Mouse (Mus musculus) midbrain, embryonic 13.5 days (tissue): ENCODE measurements around the gene Myo16. TPM values are rescaled to one million over a fixed set of nuclear protein-coding genes. Genes with fewer than 3 reads are reported as not detected.

Experiments
- ATAC-seq: fragments of 200-750 bp; cut with Nextera tagmentation; 2 replicates; pipeline ENCODE4 v1.8.0; 2017; ENCODE audit warnings: mild to moderate bottlenecking, moderate TSS enrichment, moderate library complexity
- H3K27ac ChIP-seq: fragments of 300-500 bp; sonication (generic); 2 replicates; pipeline ENCODE4 v1.5.1; 2015; ENCODE audit warnings: inconsistent platforms, mild to moderate bottlenecking, moderate library complexity
- H3K27me3 ChIP-seq: fragments of 300-500 bp; sonication (generic); 2 replicates; pipeline ENCODE4 v1.6.1; 2015; ENCODE audit warnings: mild to moderate bottlenecking, inconsistent platforms
- H3K36me3 ChIP-seq: fragments of 300-500 bp; sonication (generic); 2 replicates; pipeline ENCODE4 v1.6.1; 2015; ENCODE audit warnings: mild to moderate bottlenecking, inconsistent platforms
- H3K4me1 ChIP-seq: fragments of 300-500 bp; sonication (generic); replicated peaks from 2 replicates; pipeline ENCODE4 v1.6.1; 2015; ENCODE audit warnings: inconsistent platforms
- H3K4me2 ChIP-seq: fragments of 300-500 bp; sonication (generic); replicated peaks from 2 replicates; pipeline ENCODE4 v1.6.1; 2015; ENCODE audit warnings: moderate library complexity, mild to moderate bottlenecking, inconsistent platforms
- H3K4me3 ChIP-seq: fragments of 300-500 bp; sonication (generic); replicated peaks from 2 replicates; pipeline ENCODE4 v1.5.1; 2015; ENCODE audit warnings: mild to moderate bottlenecking, inconsistent platforms
- H3K9ac ChIP-seq: fragments of 300-500 bp; sonication (generic); replicated peaks from 2 replicates; pipeline ENCODE4 v1.6.1; 2015; ENCODE audit warnings: mild to moderate bottlenecking, inconsistent platforms
- H3K9me3 ChIP-seq: fragments of 300-500 bp; sonication (generic); 2 replicates; pipeline ENCODE4 v1.6.1; 2016; ENCODE audit warnings: mild to moderate bottlenecking, inconsistent platforms
- WGBS: fragments of 180-500 bp; shearing (Covaris S2); methylation state at CpG from one replicate; pipeline ENCODE4 v1.1.7; 2015; 5-methylcytosine and 5-hydroxymethylcytosine counted together
- polyA plus RNA-seq: library from polyadenylated mRNA; unstranded; fragments of >200 nt; fragmentation: Nextera tagmentation; extraction: Ambion mirVana; gene quantifications from 2 replicates; pipeline ENCODE4 v1.2.1, GENCODE M21; 2015

Myo16 gene
- polyA plus RNA-seq, 1 experiment from 2014 or later = 5.2 TPM

DNA sequence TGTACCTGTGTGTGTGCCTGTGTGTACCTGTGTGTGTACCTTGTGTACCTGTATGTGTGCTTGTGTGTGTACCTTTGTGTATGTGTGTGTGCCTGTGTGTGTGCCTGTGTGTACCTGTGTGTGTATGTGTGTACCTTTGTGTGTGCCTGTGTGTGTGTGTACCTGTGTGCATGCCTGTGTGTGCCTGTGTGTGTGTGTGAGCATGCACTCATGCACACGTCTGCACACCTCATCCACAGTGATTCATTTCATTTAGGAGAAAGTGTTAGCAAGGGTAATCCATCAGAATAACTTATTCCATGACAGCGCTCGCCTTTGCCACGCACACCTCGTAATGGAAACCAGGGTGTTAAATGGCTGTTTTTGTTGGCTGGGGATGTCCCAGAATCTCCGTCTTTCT is 36.9 kb downstream of the Myo16 start:
- no peaks in the 10 kb centered on the region for H3K9me3 ChIP-seq
- 86% methylated on average over 6 of the region's 6 CpGs for WGBS
- no peak for ATAC-seq

DNA sequence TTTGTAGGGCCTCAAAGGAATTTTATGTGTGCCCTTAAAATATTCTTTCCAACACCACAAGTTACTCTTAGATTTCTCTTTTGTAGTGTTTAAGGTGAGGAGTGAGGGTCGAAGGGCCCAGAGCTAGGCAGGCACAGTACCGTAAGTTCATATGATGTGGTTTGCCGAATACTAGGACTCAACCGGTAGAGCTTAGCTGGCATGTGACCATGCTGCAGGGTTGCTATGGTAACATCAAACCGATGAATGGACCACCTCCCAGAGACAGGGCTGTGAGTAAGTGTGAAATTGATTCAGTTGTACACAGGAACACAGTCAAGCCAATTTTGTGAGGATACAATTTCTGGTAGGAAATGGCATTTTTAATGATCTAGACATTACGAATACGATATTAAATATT is 44.5 kb downstream of the Myo16 start:
- Histone ChIP-seq H3K9me3 (no peaks in the 10 kb centered on the region), H3K9ac (no peak overlapping the region), H3K4me1 (peaks cover 21% of the 10 kb centered on the region), H3K36me3 (no peaks in the 10 kb centered on the region), H3K27ac (no peak overlapping the region), H3K27me3 (peaks cover 25% of the 10 kb centered on the region), H3K4me2 (peak overlapping the region; percentile 23; the same call in 1 of the 2 replicates), H3K4me3 (no peak overlapping the region)
- ATAC-seq = peak; percentile 96
- 22% methylated on average over 7 of the region's 7 CpGs for WGBS

More for the DNA sequence above, 36.9 kb downstream of the Myo16 start:
- peaks cover 2% of the 10 kb centered on the region; the same call in 1 of the 2 replicates for H3K27me3 ChIP-seq
- no peak overlapping the region for H3K27ac ChIP-seq
- no peaks in the 10 kb centered on the region for H3K4me1 ChIP-seq
- no peak overlapping the region for H3K4me2 ChIP-seq
- H3K36me3 ChIP-seq = no peaks in the 10 kb centered on the region
- H3K9ac ChIP-seq = no peak overlapping the region
- H3K4me3 ChIP-seq = no peak overlapping the region

DNA sequence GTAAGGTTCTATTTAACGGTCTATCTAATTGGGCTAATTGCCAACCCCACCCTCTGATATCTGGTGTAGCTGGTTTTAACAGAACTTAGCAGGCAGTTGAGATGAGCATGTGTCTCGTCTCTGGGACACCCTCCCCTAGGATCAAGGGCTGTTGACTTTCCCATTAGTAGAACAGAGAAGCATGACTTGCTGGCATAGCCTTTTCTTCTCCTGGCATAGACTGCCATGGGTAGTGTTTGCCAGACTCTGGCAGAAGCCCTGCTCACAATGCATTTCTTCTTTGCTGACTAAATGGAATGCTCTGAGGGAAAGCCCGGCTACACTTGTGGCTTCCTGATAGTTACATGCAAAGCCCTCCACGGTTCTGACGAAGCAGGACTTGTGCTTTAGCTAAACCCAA is 45.6 kb downstream of the Myo16 start:
- H3K27ac ChIP-seq = no peak overlapping the region
- no peaks in the 10 kb centered on the region for H3K36me3 ChIP-seq
- H3K9ac ChIP-seq = no peak overlapping the region
- H3K4me2 ChIP-seq = 0 out of 2 replicates have a peak overlapping the region, but pooled peaks have one; percentile 5
- H3K27me3 ChIP-seq = peaks cover 25% of the 10 kb centered on the region
- 83% methylated on average over 5 of the region's 5 CpGs for WGBS
- peaks cover 21% of the 10 kb centered on the region for H3K4me1 ChIP-seq
- no peaks in the 10 kb centered on the region for H3K9me3 ChIP-seq
- no peak overlapping the region for H3K4me3 ChIP-seq
- ATAC-seq = no peak

DNA sequence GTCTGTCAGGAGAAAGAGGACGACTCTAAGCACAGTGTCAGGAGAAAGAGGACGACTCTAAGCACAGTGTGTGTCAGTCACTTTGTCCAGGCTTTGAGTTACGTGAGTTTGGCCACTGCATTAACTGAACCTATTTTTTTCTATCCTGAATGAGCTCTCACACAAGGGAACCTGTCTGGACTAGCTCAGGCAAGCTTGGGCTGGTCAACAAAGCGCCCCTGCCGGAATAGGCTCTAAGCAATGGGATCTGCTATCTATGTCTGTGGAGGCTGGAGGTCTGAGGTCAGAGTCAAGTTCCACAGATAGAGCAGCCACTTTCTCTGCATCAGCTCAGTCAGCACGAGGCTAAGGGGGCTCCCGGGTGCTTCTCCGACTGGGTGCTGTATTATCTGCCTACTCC is 46.3 kb downstream of the Myo16 start:
- Histone ChIP-seq H3K36me3 (no peaks in the 10 kb centered on the region), H3K9me3 (no peaks in the 10 kb centered on the region), H3K4me1 (peaks cover 21% of the 10 kb centered on the region), H3K27me3 (peaks cover 25% of the 10 kb centered on the region), H3K9ac (no peak overlapping the region), H3K4me2 (no peak overlapping the region), H3K4me3 (no peak overlapping the region), H3K27ac (no peak overlapping the region)
- ATAC-seq = no peak
- WGBS = 81% methylated on average over 8 of the region's 8 CpGs

DNA sequence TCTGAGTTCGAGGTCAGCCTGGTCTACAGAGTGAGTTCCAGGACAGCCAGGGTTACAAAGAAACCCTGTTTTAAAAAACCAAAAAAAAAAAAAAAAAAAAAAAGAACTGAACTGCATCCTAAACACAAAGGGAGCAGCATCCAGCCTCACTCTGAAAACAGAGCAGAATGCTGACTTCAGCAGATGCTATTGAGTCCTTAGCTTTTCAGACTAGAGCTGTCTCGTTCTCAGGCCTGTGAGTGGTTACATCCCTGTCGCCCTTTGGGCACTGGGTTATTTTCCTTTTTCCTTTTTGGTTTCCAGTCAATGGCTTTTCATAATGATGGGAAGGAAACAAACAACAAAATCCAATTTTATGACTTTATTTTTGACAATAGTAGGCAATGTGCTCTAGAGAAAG is 61.3 kb downstream of the Myo16 start:
- Histone ChIP-seq H3K9ac (no peak overlapping the region), H3K27me3 (no peaks in the 10 kb centered on the region), H3K4me1 (peaks cover 3% of the 10 kb centered on the region; the same call in 1 of the 2 replicates), H3K27ac (no peak overlapping the region), H3K36me3 (no peaks in the 10 kb centered on the region), H3K9me3 (no peaks in the 10 kb centered on the region), H3K4me3 (no peak overlapping the region), H3K4me2 (no peak overlapping the region)
- 37% methylated on average over 3 of the region's 3 CpGs for WGBS
- ATAC-seq = no peak

DNA sequence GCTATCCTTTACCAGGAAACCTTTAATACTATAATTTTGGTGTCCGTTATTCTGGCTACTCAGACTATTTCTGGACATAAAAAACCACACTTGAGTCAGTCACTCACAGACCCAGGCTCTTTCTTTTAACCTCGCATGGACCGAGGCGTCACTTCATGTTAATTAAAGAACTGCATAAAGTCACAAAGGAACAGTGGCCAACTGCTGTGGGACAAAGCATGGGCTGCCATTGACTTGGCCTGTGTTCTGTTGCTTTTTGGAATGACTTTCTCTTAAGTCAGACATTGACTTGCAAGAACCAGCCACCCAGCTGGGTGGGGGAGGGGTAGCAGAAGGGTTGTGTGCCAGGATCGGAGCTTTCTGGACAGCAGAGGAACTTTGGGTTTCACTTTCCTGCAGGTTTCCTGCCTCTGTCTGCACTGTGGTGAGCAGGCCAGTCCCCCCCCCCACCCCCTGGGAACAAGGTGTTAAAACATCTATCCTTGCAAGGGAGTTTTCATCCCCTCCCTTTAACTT is 66.1 kb downstream of the Myo16 start:
- H3K4me2 ChIP-seq = no peak overlapping the region
- no peak overlapping the region for H3K4me3 ChIP-seq
- H3K36me3 ChIP-seq = no peaks in the 10 kb centered on the region
- no peaks in the 10 kb centered on the region for H3K9me3 ChIP-seq
- 63% methylated on average over 5 of the region's 5 CpGs for WGBS
- H3K27ac ChIP-seq = no peak overlapping the region
- no peak overlapping the region for H3K9ac ChIP-seq
- peaks cover 20% of the 10 kb centered on the region for H3K4me1 ChIP-seq
- no peak for ATAC-seq
- H3K27me3 ChIP-seq = no peaks in the 10 kb centered on the region

DNA sequence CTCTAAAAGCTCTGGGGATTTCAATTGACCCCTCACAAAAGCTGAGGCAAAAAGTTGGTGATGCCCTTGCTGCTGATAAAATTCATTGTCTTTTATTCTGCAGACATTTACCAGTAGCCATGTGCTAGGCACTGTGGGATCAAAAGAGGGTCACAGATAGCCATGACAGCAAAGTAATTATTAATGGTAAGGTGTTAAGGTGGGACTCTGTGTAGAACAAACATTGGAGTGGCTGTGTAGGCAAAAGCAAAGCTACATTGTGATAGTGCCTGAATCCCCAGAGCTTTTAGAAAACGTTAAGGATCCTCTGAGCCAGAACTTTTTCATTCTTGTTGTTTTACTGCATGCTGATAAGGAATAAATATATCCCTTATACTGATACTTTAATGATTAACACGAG is 69.1 kb downstream of the Myo16 start:
- no peak overlapping the region for H3K4me2 ChIP-seq
- peaks cover 22% of the 10 kb centered on the region for H3K4me1 ChIP-seq
- no peak overlapping the region for H3K27ac ChIP-seq
- no peak overlapping the region for H3K4me3 ChIP-seq
- H3K9me3 ChIP-seq = no peaks in the 10 kb centered on the region
- H3K27me3 ChIP-seq = no peaks in the 10 kb centered on the region
- ATAC-seq = no peak
- 68% methylated on average over 2 of the region's 2 CpGs for WGBS
- H3K9ac ChIP-seq = no peak overlapping the region
- no peaks in the 10 kb centered on the region for H3K36me3 ChIP-seq

DNA sequence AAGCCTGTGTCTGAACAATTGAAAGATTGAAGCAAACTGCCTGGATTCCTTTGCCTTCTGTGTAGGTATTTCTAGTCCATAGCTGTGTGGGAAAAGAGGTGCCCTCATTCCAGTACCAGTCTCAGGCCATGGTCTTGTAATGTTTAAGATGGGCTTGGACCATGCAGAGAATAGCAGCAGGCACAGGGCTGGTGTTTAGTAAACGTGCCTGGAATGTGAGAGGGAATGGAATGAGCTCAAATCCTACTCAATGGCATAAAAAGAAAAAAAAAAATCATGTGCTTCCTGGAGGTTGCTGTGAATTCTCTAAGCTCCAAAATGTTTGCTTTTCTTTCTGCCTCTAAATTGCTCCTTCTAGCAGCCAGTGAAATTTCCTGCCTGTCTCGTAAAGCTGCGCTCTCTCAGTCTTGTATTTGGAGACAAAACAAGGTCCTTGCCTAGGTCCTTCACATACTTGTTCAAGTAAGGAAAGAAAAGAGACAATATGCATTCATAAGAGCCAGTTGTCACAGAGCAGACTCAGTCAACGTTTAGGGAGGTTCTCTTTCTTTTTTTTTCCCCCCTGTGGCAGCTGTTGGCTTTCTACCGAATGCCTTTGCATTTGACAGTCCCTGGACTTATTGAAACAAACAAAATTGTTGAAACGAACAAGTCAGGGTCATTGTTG is 70.0 kb downstream of the Myo16 start:
- no peaks in the 10 kb centered on the region for H3K27me3 ChIP-seq
- no peaks in the 10 kb centered on the region for H3K36me3 ChIP-seq
- H3K9ac ChIP-seq = no peak overlapping the region
- H3K4me3 ChIP-seq = no peak overlapping the region
- H3K9me3 ChIP-seq = no peaks in the 10 kb centered on the region
- peak overlapping the region; percentile 7; the same call in 1 of the 2 replicates for H3K4me2 ChIP-seq
- H3K4me1 ChIP-seq = peaks cover 22% of the 10 kb centered on the region
- WGBS = 24% methylated on average over 6 of the region's 6 CpGs
- H3K27ac ChIP-seq = peak overlapping the region; percentile 51
- ATAC-seq = peak; percentile 66

DNA sequence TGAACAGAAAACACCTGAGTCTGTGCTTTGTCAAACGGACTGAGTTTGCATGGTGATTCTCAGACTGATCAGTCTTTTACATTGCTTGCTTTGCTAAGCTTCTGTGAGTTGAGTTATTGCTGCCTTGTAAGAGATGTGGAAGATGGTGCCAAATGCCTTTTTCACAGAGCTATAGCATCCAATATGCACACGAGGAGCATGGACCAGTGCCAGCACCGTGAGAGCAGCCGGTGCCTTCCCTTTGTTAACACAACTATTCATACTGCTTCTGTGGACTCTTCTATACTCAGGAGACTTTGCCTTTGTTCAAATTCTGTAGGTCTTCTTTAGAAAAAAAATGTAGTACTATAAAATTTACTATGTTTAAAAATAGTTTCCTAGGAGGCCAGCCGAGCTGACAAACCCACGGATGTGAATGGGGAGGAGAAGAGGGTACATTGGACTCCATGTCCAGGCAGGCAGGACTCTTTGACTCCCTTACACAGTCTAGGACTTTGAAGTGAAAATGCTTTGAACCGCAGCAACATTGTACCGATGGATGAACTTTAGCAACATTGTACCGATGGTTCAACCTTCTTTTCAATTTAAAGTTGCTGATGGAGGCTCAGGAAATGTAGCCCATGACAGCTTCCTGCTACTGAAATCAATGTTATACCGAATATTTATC is 70.7 kb downstream of the Myo16 start:
- H3K4me2 ChIP-seq = peak overlapping the region; percentile 7; the same call in 1 of the 2 replicates
- H3K4me3 ChIP-seq = no peak overlapping the region
- WGBS = 36% methylated on average over 10 of the region's 10 CpGs
- no peak overlapping the region for H3K9ac ChIP-seq
- no peaks in the 10 kb centered on the region for H3K27me3 ChIP-seq
- H3K27ac ChIP-seq = peak overlapping the region; percentile 51
- H3K9me3 ChIP-seq = no peaks in the 10 kb centered on the region
- peaks cover 22% of the 10 kb centered on the region for H3K4me1 ChIP-seq
- peak; percentile 86; the same call in 1 of the 2 replicates for ATAC-seq
- no peaks in the 10 kb centered on the region for H3K36me3 ChIP-seq

DNA sequence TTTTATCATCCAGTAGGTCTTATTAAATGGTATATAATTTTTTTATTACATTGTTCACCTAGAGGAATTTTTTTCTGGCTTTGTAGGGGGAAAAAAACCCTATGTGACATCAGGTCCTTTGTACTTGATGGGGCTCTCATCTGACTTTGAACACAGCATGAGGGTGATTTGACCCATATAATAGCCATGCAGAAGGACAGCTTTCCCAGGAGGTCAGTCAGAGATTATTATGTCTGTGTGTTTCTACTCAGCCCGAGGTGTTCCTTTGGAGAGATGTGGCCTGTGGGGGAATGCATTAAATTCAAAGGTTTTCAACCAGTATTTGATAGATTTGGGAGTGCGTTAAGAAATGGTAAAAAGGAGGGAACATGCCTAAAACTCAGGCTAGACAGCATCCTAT is 71.3 kb downstream of the Myo16 start:
- H3K9ac ChIP-seq = no peak overlapping the region
- no peaks in the 10 kb centered on the region for H3K9me3 ChIP-seq
- 34% methylated on average over 2 of the region's 2 CpGs for WGBS
- H3K27me3 ChIP-seq = no peaks in the 10 kb centered on the region
- H3K4me1 ChIP-seq = peaks cover 22% of the 10 kb centered on the region
- H3K4me3 ChIP-seq = no peak overlapping the region
- ATAC-seq = no peak
- no peaks in the 10 kb centered on the region for H3K36me3 ChIP-seq
- no peak overlapping the region for H3K4me2 ChIP-seq
- H3K27ac ChIP-seq = no peak overlapping the region; the same call in 1 of the 2 replicates

DNA sequence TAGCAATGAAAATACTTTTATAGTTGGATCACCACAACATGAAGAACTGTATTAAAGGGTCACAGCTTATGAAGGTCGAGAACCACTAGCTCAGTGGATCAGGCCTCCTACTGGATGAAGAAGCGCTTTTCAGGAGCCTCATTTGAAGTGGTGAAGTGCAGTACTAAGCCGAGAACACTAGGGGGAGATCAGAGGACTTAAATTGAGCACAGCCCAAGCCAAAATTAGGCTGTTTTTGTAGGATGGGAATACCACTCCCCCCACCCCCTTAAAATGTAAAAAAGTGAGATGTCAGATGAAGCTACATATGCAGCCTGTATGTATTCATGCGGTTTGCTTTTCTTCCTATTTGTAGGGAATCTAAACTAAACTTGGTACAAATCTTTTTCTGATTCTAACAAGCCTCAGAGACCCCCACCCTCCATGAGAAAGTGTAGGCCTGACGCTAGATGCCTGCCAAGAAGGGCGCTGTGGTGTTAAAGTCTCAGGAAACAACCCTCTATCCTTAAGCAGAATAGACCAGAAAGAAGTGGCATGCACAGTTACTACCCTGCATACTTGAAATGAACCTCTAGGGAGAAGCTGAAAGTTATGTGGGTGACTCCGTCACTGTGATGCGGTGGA is 77.1 kb downstream of the Myo16 start:
- Histone ChIP-seq H3K4me2 (no peak overlapping the region), H3K36me3 (no peaks in the 10 kb centered on the region), H3K4me1 (no peaks in the 10 kb centered on the region), H3K27ac (no peak overlapping the region), H3K4me3 (no peak overlapping the region), H3K27me3 (no peaks in the 10 kb centered on the region), H3K9me3 (no peaks in the 10 kb centered on the region), H3K9ac (no peak overlapping the region)
- ATAC-seq = no peak
- 57% methylated on average over 8 of the region's 8 CpGs for WGBS

DNA sequence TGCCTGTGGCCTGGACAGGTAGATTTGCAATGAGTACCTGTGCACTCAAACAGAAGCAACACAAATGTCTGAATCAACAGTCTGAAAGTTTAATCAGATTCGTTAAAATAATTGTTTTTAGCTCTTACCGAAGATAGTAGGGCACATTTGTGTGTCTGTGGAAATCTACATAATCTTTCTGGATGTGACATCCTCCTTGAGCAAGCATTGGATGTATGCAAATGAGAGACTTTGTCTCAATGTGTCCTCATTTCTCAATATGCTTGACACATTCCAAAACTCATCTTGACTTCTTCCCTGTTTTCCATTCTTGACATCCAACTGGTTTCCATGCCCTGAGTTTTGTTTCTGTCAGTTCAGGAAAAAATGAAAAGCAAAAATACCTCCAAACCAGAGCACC is 80.8 kb downstream of the Myo16 start:
- Histone ChIP-seq H3K27me3 (no peaks in the 10 kb centered on the region), H3K9ac (no peak overlapping the region), H3K4me1 (no peaks in the 10 kb centered on the region), H3K9me3 (no peaks in the 10 kb centered on the region), H3K4me3 (no peak overlapping the region), H3K36me3 (no peaks in the 10 kb centered on the region), H3K4me2 (no peak overlapping the region), H3K27ac (no peak overlapping the region)
- no peak for ATAC-seq
- 84% methylated on average over 2 of the region's 2 CpGs for WGBS
